Mouse (Mus musculus) stomach, embryonic 14.5 days (tissue): ENCODE results near the gene Abcg4. TPM values are rescaled to one million over a fixed set of nuclear protein-coding genes. Genes with fewer than 3 reads are reported as not detected.

Source experiments
- ATAC-seq: fragments of 200-750 bp; cut with Nextera tagmentation; 2 replicates; pipeline ENCODE4 v1.8.0; 2017; ENCODE audit warnings: low read depth, moderate TSS enrichment; ENCODE audit not compliant: insufficient number of reproducible peaks, insufficient read depth, low FRiP score
- H3K27ac ChIP-seq: fragments of 300-500 bp; sonication (generic); 2 replicates; pipeline ENCODE4 v1.5.1; 2014; ENCODE audit warnings: mild to moderate bottlenecking, low read length, moderate library complexity, mixed read lengths
- H3K27me3 ChIP-seq: fragments of 300-500 bp; sonication (generic); 2 replicates; pipeline ENCODE4 v1.6.1; 2014; ENCODE audit warnings: low read length, control low read depth, mixed read lengths; ENCODE audit not compliant: control insufficient read depth, insufficient read depth
- H3K36me3 ChIP-seq: fragments of 300-500 bp; sonication (generic); 2 replicates; pipeline ENCODE4 v1.6.1; 2014; ENCODE audit warnings: mild to moderate bottlenecking, control low read depth, low read length, moderate library complexity, mixed read lengths; ENCODE audit not compliant: control insufficient read depth, insufficient read depth
- H3K4me1 ChIP-seq: fragments of 300-500 bp; sonication (generic); 2 replicates; pipeline ENCODE4 v1.6.1; 2014; ENCODE audit warnings: low read length, control low read depth, mixed read lengths; ENCODE audit not compliant: control insufficient read depth, insufficient read depth
- H3K4me2 ChIP-seq: fragments of 300-500 bp; sonication (generic); replicated peaks from 2 replicates; pipeline ENCODE4 v1.6.1; 2014; ENCODE audit warnings: low read depth, low read length, control low read depth
- H3K4me3 ChIP-seq: fragments of 300-500 bp; sonication (generic); 2 replicates; pipeline ENCODE4 v1.5.1; 2014; ENCODE audit warnings: low read depth, low read length, control low read depth
- H3K9ac ChIP-seq: fragments of 300-500 bp; sonication (generic); replicated peaks from 2 replicates; pipeline ENCODE4 v1.6.1; 2014; ENCODE audit warnings: low read depth, mild to moderate bottlenecking, control low read depth, low read length, moderate library complexity, mixed read lengths
- H3K9me3 ChIP-seq: fragments of 300-500 bp; sonication (generic); 2 replicates; pipeline ENCODE4 v1.6.1; 2016; ENCODE audit warnings: low read depth, low read length, control low read depth; ENCODE audit not compliant: control insufficient read depth
- WGBS: fragments of 180-500 bp; shearing (Covaris S2); extraction: QIAGEN DNeasy Blood & Tissue Kit; methylation state at CpG from one replicate; pipeline ENCODE4 v1.1.7; 2014; 5-methylcytosine and 5-hydroxymethylcytosine counted together
- polyA plus RNA-seq: library from polyadenylated mRNA; unstranded; fragments of >200 nt; fragmentation: Nextera tagmentation; extraction: Ambion mirVana; gene quantifications from 2 replicates; pipeline ENCODE4 v1.2.1, GENCODE M21; 2014

Gene Abcg4
- polyA plus RNA-seq, 1 experiment from 2014 or later: 5.9 TPM

GRCm38 (mm10) chr9:44256213-44256612 is 32.2 kb downstream of the Abcg4 start:
- Histone ChIP-seq H3K9me3 (no peaks in the 10 kb centered on the region), H3K36me3 (no peaks in the 10 kb centered on the region), H3K27ac (no peak overlapping the region), H3K27me3 (no peaks in the 10 kb centered on the region), H3K9ac (no peak overlapping the region), H3K4me3 (no peak overlapping the region), H3K4me2 (no peak overlapping the region), H3K4me1 (peaks cover 8% of the 10 kb centered on the region; the same call in 1 of the 2 replicates)
- ATAC-seq: no peak
- 82% methylated on average over 8 of the region's 8 CpGs for WGBS

GRCm38 (mm10) chr9:44255136-44255521 is 33.3 kb downstream of the Abcg4 start:
- Histone ChIP-seq H3K9ac (no peak overlapping the region), H3K36me3 (no peaks in the 10 kb centered on the region), H3K4me2 (no peak overlapping the region), H3K4me3 (no peak overlapping the region), H3K9me3 (no peaks in the 10 kb centered on the region), H3K27ac (no peak overlapping the region), H3K27me3 (no peaks in the 10 kb centered on the region), H3K4me1 (peaks cover 8% of the 10 kb centered on the region; the same call in 1 of the 2 replicates)
- ATAC-seq: no peak
- WGBS: 67% methylated on average over 6 of the region's 6 CpGs

DNA sequence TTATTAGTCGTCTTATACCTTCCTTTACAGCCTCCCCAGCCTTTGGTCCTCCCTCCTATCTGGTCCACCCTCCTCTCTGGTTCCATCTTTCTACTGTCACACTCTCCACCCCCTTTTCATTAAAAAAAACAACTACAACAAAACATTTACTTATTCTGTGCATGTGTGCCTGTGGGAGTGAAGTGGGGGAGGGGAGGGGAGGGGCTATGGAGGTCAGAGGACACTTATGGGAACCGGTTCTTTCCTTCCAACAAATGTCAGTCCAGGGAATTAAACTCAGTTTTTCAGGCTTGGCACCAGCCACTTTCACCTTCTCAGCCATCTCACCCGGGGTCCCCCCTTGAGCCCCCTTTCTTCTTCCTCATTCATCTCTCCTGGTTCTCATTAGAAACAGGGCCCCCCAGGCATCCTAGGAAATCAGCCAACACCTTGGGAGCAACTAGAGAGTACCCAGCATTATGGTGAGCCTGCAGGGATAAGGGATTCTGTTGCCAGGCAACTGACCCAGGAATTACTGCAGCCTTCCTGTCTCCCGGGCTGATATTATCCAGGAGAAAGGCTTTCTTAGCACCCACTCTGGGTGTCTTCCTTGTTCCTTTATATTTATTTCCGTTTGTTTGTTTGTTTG is 33.8 kb downstream of the Abcg4 start:
- H3K27ac ChIP-seq: no peak overlapping the region
- H3K27me3 ChIP-seq: no peaks in the 10 kb centered on the region
- H3K36me3 ChIP-seq: no peaks in the 10 kb centered on the region
- no peak for ATAC-seq
- no peak overlapping the region for H3K4me3 ChIP-seq
- WGBS: 17% methylated on average over 5 of the region's 5 CpGs
- H3K9ac ChIP-seq: no peak overlapping the region
- no peak overlapping the region for H3K4me2 ChIP-seq
- H3K4me1 ChIP-seq: peaks cover 8% of the 10 kb centered on the region; the same call in 1 of the 2 replicates
- H3K9me3 ChIP-seq: no peaks in the 10 kb centered on the region

GRCm38 (mm10) chr9:44253441-44253840 is 35.0 kb downstream of the Abcg4 start:
- Histone ChIP-seq H3K4me2 (no peak overlapping the region), H3K4me1 (peaks cover 8% of the 10 kb centered on the region; the same call in 1 of the 2 replicates), H3K9ac (no peak overlapping the region), H3K9me3 (no peaks in the 10 kb centered on the region), H3K36me3 (no peaks in the 10 kb centered on the region), H3K27me3 (no peaks in the 10 kb centered on the region), H3K4me3 (no peak overlapping the region), H3K27ac (no peak overlapping the region)
- ATAC-seq: no peak
- 68% methylated on average over 6 of the region's 6 CpGs for WGBS

DNA sequence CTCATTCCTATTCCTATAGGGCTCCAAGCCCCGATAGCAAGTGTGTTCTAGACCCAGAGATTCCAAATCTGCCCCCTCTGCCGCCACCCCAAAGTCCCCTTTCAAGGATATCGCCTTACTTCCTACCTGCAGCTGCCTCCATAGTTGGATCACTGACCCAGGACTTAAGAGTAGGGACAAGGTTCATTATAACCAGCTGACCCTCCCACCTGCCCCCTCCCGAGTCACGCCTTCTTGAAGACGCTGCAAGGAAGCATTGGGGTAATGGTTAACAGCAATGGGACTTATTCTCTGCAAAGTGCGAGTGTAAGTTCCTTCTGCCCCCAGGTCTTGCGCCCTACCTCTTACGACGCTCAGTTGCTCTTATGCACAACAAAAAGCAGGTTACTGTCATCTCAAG is 37.1 kb downstream of the Abcg4 start, which contains the start of gene Pdzd3:
Gene Pdzd3, minus strand, starts transcription at position 158 of the 400 bp plus-strand sequence.
- H3K9ac ChIP-seq: no peak within 1 kb of the TSS
- no peaks in the 10 kb centered on the region for H3K36me3 ChIP-seq
- WGBS: 73% methylated on average over 10 of the region's 10 CpGs
- no peaks in the 10 kb centered on the region for H3K9me3 ChIP-seq
- no peak within 1 kb of the TSS for H3K4me3 ChIP-seq
- ATAC-seq: no peak
- peaks cover 8% of the 10 kb centered on the region; the same call in 1 of the 2 replicates for H3K4me1 ChIP-seq
- no peak within 1 kb of the TSS for H3K27ac ChIP-seq
- H3K27me3 ChIP-seq: no peaks in the 10 kb centered on the region
- no peak within 1 kb of the TSS for H3K4me2 ChIP-seq

- 53% methylated on average over 4 of the region's 4 CpGs for WGBS
- H3K9me3 ChIP-seq: no peaks in the 10 kb centered on the region
- no peaks in the 10 kb centered on the region for H3K36me3 ChIP-seq
- H3K4me1 ChIP-seq: peaks cover 8% of the 10 kb centered on the region; the same call in 1 of the 2 replicates
- no peak overlapping the region for H3K4me2 ChIP-seq
- no peak overlapping the region for H3K27ac ChIP-seq
- H3K9ac ChIP-seq: no peak overlapping the region
- H3K27me3 ChIP-seq: no peaks in the 10 kb centered on the region
- H3K4me3 ChIP-seq: no peak overlapping the region
- ATAC-seq: no peak
These were observed 38.0 kb downstream of the Abcg4 start for GRCm38 (mm10) chr9:44250445-44250844.

GRCm38 (mm10) chr9:44249181-44250146 is 39.0 kb downstream of the Abcg4 start:
- Histone ChIP-seq H3K9ac (no peak overlapping the region), H3K4me3 (no peak overlapping the region), H3K27me3 (no peaks in the 10 kb centered on the region), H3K4me2 (no peak overlapping the region), H3K4me1 (peaks cover 3% of the 10 kb centered on the region; the same call in 1 of the 2 replicates), H3K36me3 (no peaks in the 10 kb centered on the region), H3K9me3 (no peaks in the 10 kb centered on the region), H3K27ac (no peak overlapping the region)
- 47% methylated on average over 26 of the region's 26 CpGs for WGBS
- peak; percentile 77; the same call in 1 of the 2 replicates for ATAC-seq

DNA sequence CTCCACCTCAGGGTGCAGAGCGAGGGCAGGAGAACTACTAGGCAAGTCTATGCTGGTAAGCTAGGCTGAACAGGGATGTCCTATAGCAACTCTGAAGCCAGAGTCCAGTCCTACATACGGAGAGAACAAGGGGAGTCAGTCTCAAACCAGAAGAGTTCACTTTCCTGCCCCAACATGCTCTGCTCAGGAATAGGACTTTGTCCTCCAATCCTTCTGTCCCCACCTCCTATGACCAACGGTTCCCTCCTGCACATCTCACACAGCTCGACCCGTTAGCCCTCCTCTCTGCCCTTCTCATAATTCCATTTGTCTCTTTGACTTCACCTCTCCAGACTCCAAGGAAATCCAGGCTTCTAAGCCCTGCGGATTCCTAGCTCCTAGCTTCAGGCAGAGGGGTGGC is 40.5 kb downstream of the Abcg4 start:
- Histone ChIP-seq H3K4me1 (no peaks in the 10 kb centered on the region), H3K9ac (no peak overlapping the region), H3K36me3 (no peaks in the 10 kb centered on the region), H3K27ac (no peak overlapping the region), H3K4me2 (no peak overlapping the region), H3K4me3 (no peak overlapping the region), H3K9me3 (no peaks in the 10 kb centered on the region), H3K27me3 (no peaks in the 10 kb centered on the region)
- no peak for ATAC-seq
- 77% methylated on average over 6 of the region's 6 CpGs for WGBS
